12 mouse cellular contexts compared by ENCODE assay signal in the genomic region with DNA sequence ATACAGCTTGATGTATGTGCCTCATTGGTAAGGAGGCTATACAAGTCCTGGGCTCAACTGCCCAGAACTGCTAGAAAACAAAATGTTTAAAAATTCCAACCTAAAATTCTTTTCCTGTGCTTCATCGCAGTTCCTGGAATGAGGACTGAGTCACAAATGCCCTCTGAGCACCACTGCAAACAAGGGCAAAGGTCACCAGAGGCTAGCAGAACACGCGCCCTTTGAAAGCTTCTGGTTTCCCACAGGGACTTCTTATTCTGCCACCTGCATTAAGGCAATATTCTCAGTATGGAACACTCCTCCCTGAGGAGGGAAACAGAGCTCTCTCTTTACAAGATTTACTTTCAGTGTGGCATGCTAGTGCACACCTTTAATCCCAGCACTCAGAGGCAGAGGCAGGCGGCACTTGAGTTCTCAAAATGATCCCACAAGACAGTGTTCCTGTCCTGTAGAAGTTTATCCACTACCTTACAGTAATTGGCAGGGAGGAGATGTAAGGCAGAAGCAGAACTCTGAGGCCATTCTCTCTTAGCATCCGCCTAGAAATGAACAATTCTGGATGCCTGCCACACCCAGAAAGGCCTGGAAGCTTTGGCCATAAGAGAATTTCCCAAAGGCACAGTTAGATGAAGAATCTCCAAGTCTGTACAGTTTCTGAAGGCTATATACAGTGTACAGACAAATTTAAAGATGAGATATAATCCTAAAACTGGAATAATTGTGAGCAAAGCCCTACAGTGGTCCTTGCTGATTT. TPM values are rescaled to one million over a fixed set of nuclear protein-coding genes. Genes with fewer than 3 reads are reported as not detected.
DNase-seq lines count a peak whose midpoint lies in the region; ATAC-seq and TF ChIP-seq lines count a peak whose summit lies in the region.
"Had no signal": no experiment of that assay in that cellular context is flagged by ENCODE, and none has a peak within 500 bp of the region (broad histone marks: within the 10 kb centered on the region; RNA-seq: fewer than 3 reads in every experiment).

No protein-coding gene starts in this region.

- H3K27me3 ChIP-seq in kidney, postnatal 0 days (ENCODE audit: insufficient read depth, low read length), result no peaks in the 10 kb centered on the region
- H3K27me3 ChIP-seq: midbrain, embryonic 12.5 days had no signal

- H3K4me3 ChIP-seq in brown adipose tissue, adult 24 weeks (ENCODE audit: insufficient read depth, low read depth, low read length), result no peak overlapping the region
- no peak overlapping the region for H3K4me3 ChIP-seq in kidney, postnatal 0 days (replicated peaks; ENCODE audit: low read depth, low read length)
- H3K4me3 ChIP-seq: embryonic facial prominence, embryonic 10.5 days; midbrain, embryonic 12.5 days had no signal

- H3K36me3 ChIP-seq in kidney, postnatal 0 days (ENCODE audit: insufficient read depth, low read length), result 0 out of 2 replicates have a peak, but pooled peaks cover 5% of the 10 kb centered on the region
- H3K36me3 ChIP-seq: G1E had no signal

- H3K27ac ChIP-seq in brown adipose tissue, adult 24 weeks (replicated peaks; ENCODE audit: low read depth, low read length), result peak overlapping the region; percentile 82
- 0 out of 2 replicates have a peak overlapping the region, but pooled peaks have one; percentile 33 for H3K27ac ChIP-seq in kidney, postnatal 0 days
- H3K27ac ChIP-seq: embryonic facial prominence, embryonic 10.5 days; midbrain, embryonic 12.5 days had no signal

- peaks cover 26% of the 10 kb centered on the region for H3K4me1 ChIP-seq in brown adipose tissue, adult 24 weeks (ENCODE audit: control insufficient read depth, insufficient read depth, insufficient read length, low read length)
- peaks cover 9% of the 10 kb centered on the region for H3K4me1 ChIP-seq in kidney, postnatal 0 days (replicated peaks; ENCODE audit: insufficient read depth, low read length)

- no peak for TF ChIP-seq CTCF in kidney, postnatal 0 days (IDR thresholded peaks at IDR 0.05; ENCODE audit: low read depth)

- no peak overlapping the region for H3K4me2 ChIP-seq in kidney, postnatal 0 days (ENCODE audit: low read length)
- H3K4me2 ChIP-seq: midbrain, embryonic 12.5 days had no signal

- DNase-seq in kidney, adult 18-20 months, result peak; percentile 48
- DNase-seq in kidney, postnatal 4 days, result no peak
- peak; percentile 69 for DNase-seq in Muller cell, postnatal 12 days (ENCODE audit: inconsistent ontology term)
- peak; percentile 31 for DNase-seq in kidney, postnatal 0 days (ENCODE audit: low spot score)
- DNase-seq in left cerebral cortex, adult 11 months (ENCODE audit: low spot score), result no peak
- no peak for DNase-seq in frontal cortex, adult 2 months (ENCODE audit: extremely low spot score in 1 of 2, low spot score in 1 of 2)
- DNase-seq in retina, embryonic 14.5 days (ENCODE audit: low spot score), result no peak
- DNase-seq: forebrain, postnatal 0 days had no signal

- ATAC-seq in kidney, postnatal 0 days (replicated peaks; ENCODE audit: low FRiP score, low read depth), result 0 out of 2 replicates have a peak, but pooled peaks have one; percentile 37
- ATAC-seq: forebrain, postnatal 0 days had no signal

- H3K9ac ChIP-seq in kidney, postnatal 0 days (ENCODE audit: low read depth, low read length), result no peak overlapping the region
- H3K9ac ChIP-seq: forebrain, postnatal 0 days; midbrain, embryonic 12.5 days had no signal

- 56% methylated on average over 5 of the region's 5 CpGs for WGBS in kidney, postnatal 0 days

- H3K9me3 ChIP-seq in kidney, postnatal 0 days (replicated peaks; ENCODE audit: low read length), result no peaks in the 10 kb centered on the region
- H3K9me3 ChIP-seq: embryonic facial prominence, embryonic 10.5 days; G1E; midbrain, embryonic 12.5 days had no signal

RNA-seq across cellular contexts. Expression of a gene that starts 56.1 kb away (rescaled TPM):
- polyA plus RNA-seq in brown adipose tissue, adult 24 weeks (2012; ENCODE audit: insufficient read depth, insufficient read length, missing spikeins), result 199 and 225 TPM in 2 replicates
- 117 and 119 TPM in 2 replicates for polyA plus RNA-seq in kidney, postnatal 0 days (2015; fragmentation: Nextera tagmentation; extraction: Ambion mirVana)
- 318 and 342 TPM in 2 replicates for polyA plus RNA-seq in frontal cortex, adult 2 months (2012; rRNA removed)

Comparison
In these comparisons a context has a peak if more than half of its experiments do, and no peak if none do; other contexts are left out.
1. DNase-seq: peak in kidney, adult 18-20 months (single experiment), Muller cell, postnatal 12 days (single experiment) and kidney, postnatal 0 days (single experiment); none in kidney, postnatal 4 days (0 of 2), left cerebral cortex, adult 11 months (single experiment), frontal cortex, adult 2 months (0 of 2) and retina, embryonic 14.5 days (single experiment).